Mouse (Mus musculus): ENCODE data around the gene Adamts14.

DNA sequence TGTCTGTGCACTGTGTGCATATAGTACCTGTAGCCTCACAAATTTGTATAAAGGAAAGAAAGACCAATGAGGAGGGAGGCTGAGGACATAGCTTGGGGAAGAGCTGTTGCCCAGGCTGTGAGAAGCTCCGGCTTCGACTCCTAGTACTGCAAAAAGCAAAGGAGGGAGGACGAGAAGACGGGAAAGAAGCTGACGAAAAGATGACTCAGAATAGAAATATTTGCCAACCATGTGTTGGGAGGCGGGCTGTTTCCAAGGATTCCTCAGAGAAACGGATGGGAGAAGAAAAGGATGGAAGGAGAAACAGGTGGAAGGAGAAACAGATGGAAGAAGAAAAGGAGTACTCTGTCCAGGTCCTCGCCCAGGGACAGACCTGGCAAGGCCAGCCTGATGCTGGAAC lies 21.0 kb upstream of the Adamts14 start:
- TF ChIP-seq EP300 (IDR thresholded peaks at IDR 0.05; ENCODE audit: insufficient read depth, low read depth, low read length) (no peak), CTCF (IDR thresholded peaks at IDR 0.05) (no peak)
